Mouse (Mus musculus): ENCODE data around the gene Abhd6. TPM values are rescaled to one million over a fixed set of nuclear protein-coding genes. Genes with fewer than 3 reads are reported as not detected.
A peak's percentile ranks its signal among the peaks of the same experiment; 100 is the strongest.

Abhd6 gene
- polyA plus RNA-seq, 1 experiment from 2014 or later, result 40.1 TPM

DNA sequence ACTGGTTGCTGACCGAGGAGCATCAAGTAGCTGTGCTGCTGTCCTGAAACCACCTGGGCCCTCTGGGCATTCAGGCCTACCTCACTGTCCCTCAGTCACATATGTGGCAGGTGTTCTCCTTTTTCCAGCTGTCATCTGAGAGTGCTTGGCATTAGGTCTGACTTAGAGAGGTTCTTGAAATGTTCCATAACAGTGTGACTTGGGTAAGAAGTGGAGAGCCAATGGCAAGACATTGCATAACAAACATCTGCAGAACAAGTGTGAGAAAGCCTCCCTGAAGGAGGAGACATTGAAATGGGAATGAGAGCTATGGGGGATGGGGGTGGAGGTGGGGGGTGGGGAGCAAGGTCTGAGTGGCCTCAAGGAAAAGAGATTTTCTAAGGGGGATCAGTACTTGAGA is 80.2 kb downstream of the Abhd6 start:
- Histone ChIP-seq H3K9ac (replicated peaks) (no peak overlapping the region), H3K4me1 (peaks cover 19% of the 10 kb centered on the region), H3K9me3 (replicated peaks) (no peaks in the 10 kb centered on the region), H3K4me3 (replicated peaks) (no peak overlapping the region), H3K27me3 (replicated peaks) (no peaks in the 10 kb centered on the region), H3K27ac (replicated peaks) (no peak overlapping the region), H3K36me3 (peaks cover 33% of the 10 kb centered on the region), H3K4me2 (no peak overlapping the region)
- WGBS, result 94% methylated on average over 1 of the region's 1 CpGs
- ATAC-seq (ENCODE audit: low FRiP score), result no peak

DNA sequence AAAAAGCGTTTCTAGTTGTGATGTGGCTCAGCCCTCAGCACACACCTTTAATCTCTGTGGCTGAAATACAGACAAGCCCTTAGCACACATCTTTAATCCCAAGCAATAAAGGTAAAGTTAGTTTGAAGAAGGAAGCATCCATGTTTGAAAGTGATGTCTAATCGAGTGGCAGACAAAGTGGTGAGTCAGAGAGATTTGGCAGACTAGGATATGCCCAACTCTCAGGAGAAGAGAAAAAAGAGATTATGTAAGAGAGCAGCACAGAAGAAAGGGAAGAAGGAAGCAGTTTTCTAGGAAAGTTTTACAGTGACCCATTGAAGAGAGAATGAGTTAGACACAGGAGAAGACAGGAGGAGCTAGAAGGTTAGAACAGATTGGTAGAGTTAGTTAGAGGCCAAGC is 86.3 kb downstream of the Abhd6 start:
- Histone ChIP-seq H3K4me1 (0 out of 2 replicates have a peak, but pooled peaks cover 4% of the 10 kb centered on the region), H3K4me2 (no peak overlapping the region), H3K27ac (replicated peaks) (no peak overlapping the region), H3K9ac (replicated peaks) (no peak overlapping the region; the same call in 1 of the 2 replicates), H3K36me3 (peaks cover 60% of the 10 kb centered on the region), H3K9me3 (replicated peaks) (no peaks in the 10 kb centered on the region), H3K4me3 (replicated peaks) (no peak overlapping the region), H3K27me3 (replicated peaks) (no peaks in the 10 kb centered on the region)
- WGBS, result 94% methylated on average over 2 of the region's 2 CpGs
- ATAC-seq (ENCODE audit: low FRiP score), result no peak

DNA sequence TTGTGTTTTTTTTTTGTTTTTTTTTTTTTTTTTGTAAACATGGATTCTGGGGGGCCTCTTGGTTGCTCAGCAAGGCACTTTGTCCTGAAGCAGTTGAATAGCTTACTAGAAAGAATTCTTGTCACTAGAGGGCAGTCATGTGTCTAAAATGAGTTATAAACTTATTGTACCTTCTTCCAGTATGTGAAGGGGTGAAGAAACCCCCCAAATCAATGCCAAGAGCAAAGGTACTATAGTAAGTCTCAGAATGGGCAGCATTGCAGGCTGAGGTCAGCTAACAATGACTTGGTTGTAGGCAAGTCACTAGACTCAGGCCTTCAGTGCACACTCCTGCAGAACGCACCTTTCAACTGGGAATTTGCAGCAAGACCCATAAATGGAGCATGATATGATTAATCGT is 89.9 kb downstream of the Abhd6 start:
- H3K4me3 ChIP-seq (replicated peaks), result no peak overlapping the region
- H3K36me3 ChIP-seq, result peaks cover 33% of the 10 kb centered on the region
- H3K9ac ChIP-seq (replicated peaks), result no peak overlapping the region
- no peak overlapping the region for H3K4me2 ChIP-seq
- 90% methylated on average over 2 of the region's 2 CpGs for WGBS
- H3K4me1 ChIP-seq, result peaks cover 6% of the 10 kb centered on the region
- no peaks in the 10 kb centered on the region for H3K27me3 ChIP-seq (replicated peaks)
- no peaks in the 10 kb centered on the region for H3K9me3 ChIP-seq (replicated peaks)
- ATAC-seq (ENCODE audit: low FRiP score), result peak; percentile 55; the same call in 1 of the 2 replicates
- no peak overlapping the region for H3K27ac ChIP-seq (replicated peaks)

DNA sequence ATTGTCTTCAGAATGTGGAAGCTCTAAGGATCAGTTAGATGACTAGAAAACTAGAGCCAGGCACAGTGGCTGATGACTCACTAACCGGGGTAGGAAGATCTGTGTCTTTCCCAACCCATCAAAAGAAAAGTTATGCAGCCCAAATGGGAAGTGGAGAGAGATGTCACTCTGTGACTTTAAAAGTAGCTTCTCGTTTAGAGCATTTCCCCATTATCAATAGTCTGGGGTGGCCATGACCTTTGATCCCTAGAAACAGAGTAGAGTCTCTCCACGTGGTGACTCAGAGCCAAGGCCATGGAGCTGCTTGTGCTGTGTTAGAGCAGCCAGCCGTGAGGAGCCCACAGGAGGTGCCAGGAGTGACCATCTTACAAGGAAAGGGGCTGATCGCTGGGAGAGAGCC is 90.7 kb downstream of the Abhd6 start:
- no peaks in the 10 kb centered on the region for H3K27me3 ChIP-seq (replicated peaks)
- ATAC-seq (ENCODE audit: low FRiP score), result no peak
- H3K27ac ChIP-seq (replicated peaks), result no peak overlapping the region
- peaks cover 29% of the 10 kb centered on the region for H3K36me3 ChIP-seq
- H3K9me3 ChIP-seq (replicated peaks), result no peaks in the 10 kb centered on the region
- 38% methylated on average over 5 of the region's 5 CpGs for WGBS
- H3K4me1 ChIP-seq, result peaks cover 10% of the 10 kb centered on the region
- H3K4me3 ChIP-seq (replicated peaks), result no peak overlapping the region
- no peak overlapping the region for H3K4me2 ChIP-seq
- 0 out of 2 replicates have a peak overlapping the region, but pooled peaks have one; percentile 5 for H3K9ac ChIP-seq (replicated peaks)

DNA sequence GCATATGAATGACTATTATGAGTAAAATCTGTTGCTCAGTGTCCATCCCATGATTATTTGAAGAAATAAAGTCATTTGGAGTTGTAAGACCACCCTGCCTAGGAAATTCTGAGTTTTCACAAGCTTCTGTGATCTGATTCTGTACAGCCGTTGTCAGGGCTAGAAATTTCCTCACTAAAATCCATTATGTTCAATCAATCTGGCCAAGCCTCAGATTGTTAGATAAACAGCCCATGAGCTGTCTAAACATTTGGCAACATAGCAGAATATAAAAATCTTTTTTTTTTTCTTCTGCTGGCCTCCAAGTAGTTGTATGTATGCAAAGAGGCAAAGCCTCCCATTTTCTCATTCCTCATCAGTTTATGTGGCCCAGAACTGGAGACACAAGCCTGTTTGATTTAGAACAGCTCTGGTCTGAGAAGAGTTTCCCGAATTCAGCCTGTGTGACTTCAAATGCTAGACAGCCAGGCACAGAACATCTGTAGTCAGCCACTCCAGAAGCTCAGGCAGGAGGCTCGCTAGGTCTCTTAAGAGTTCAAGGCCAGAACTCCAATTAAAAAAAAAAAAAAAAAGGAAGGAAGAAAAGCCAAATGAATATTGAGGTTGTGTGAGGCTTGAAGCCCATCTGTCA is 92.3 kb downstream of the Abhd6 start:
- Histone ChIP-seq H3K36me3 (peaks cover 13% of the 10 kb centered on the region), H3K4me3 (replicated peaks) (no peak overlapping the region), H3K27ac (replicated peaks) (no peak overlapping the region), H3K9ac (replicated peaks) (no peak overlapping the region), H3K4me2 (no peak overlapping the region), H3K27me3 (replicated peaks) (no peaks in the 10 kb centered on the region), H3K9me3 (replicated peaks) (no peaks in the 10 kb centered on the region), H3K4me1 (peaks cover 22% of the 10 kb centered on the region)
- no peak for ATAC-seq (ENCODE audit: low FRiP score)
- 65% methylated on average over 3 of the region's 3 CpGs for WGBS

DNA sequence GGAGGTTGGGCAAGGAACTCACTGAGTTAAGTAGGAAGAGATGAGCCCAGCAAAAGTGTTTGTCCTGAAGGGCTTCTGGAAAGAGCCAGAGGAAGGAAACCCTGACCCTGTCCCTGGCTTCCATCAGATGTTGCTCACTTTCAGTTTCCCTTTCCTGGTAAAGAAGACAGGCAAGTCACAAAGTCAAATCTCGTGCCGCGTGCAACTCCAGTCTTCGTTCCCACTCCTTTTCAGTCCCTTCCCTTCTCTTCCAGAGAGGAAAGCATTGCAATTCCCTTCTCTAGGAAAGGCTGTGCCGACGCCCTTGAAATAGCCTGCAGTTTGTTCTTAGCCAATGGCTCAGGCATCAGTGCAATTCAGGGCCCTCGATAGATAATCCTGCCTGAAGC is 92.9 kb downstream of the Abhd6 start:
- Histone ChIP-seq H3K9me3 (replicated peaks) (no peaks in the 10 kb centered on the region), H3K4me1 (peaks cover 24% of the 10 kb centered on the region), H3K27ac (replicated peaks) (no peak overlapping the region), H3K4me3 (replicated peaks) (no peak overlapping the region), H3K36me3 (peaks cover 8% of the 10 kb centered on the region), H3K9ac (replicated peaks) (no peak overlapping the region), H3K4me2 (no peak overlapping the region), H3K27me3 (replicated peaks) (no peaks in the 10 kb centered on the region)
- ATAC-seq (ENCODE audit: low FRiP score), result no peak
- 64% methylated on average over 7 of the region's 7 CpGs for WGBS

DNA sequence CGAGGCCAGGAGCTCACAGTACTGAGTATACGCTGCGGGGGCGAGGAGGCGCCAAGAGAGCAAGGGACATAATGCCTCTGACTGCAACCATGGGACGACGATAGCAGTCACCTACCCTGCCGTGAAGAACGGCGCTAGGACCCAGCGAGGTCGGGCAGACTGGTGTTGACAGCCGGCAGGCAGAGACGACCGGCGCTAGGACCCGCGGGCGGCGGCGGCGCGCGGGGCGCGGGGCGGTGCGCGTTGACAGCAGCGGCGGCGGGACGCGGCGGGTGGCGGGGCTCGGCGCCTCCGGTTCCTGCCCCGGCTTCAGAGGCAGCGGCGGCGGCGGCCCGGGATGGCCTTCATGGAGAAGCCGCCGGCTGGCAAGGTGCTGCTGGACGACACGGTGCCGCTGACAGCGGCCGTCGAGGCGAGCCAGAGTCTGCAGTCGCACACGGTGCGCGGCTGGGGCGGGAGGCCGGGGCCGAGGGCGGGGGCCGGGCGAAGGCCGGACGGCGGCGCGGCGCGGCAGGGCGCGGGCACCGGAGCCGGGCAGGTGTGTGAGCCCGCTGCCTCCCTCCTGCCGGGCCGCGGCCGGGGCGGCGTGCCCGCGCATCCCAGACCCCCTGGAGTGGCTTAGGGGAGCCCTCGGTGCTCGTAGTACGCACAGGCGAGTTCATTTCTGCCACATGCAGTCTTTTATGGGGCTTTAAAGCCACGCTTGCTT is 95.4 kb downstream of the Abhd6 start, which contains the start of gene Pxk:
Gene Pxk, plus strand, starts transcription at position 234 of the 709 bp plus-strand sequence.
- peak; percentile 96 for ATAC-seq (ENCODE audit: low FRiP score)
- peak within 1 kb of the TSS; percentile 77 for H3K4me2 ChIP-seq
- H3K27ac ChIP-seq (replicated peaks), result peak within 1 kb of the TSS; percentile 89
- no peaks in the 10 kb centered on the region for H3K36me3 ChIP-seq
- under 1% methylated on average over 80 of the region's 89 CpGs for WGBS
- peaks cover 37% of the 10 kb centered on the region for H3K4me1 ChIP-seq
- peak within 1 kb of the TSS; percentile 95 for H3K4me3 ChIP-seq (replicated peaks)
- H3K27me3 ChIP-seq (replicated peaks), result no peaks in the 10 kb centered on the region
- peak within 1 kb of the TSS; percentile 84 for H3K9ac ChIP-seq (replicated peaks)
- H3K9me3 ChIP-seq (replicated peaks), result no peaks in the 10 kb centered on the region

DNA sequence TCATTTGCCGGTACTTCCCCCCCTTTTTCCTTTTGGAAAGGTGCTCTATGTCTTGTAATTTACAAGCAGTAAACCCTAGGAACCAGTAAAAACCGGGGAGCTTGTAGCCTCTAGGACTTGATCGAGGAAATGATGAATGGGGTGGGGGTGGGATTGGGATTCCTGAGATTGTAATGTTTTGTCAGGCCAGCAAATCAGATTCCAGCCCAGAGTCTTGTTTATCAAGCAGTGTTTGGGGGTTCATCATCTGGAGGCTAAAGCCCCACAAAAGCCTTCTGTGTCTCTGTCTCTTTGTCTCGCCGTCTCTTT is 95.9 kb downstream of the Abhd6 start:
- no peaks in the 10 kb centered on the region for H3K27me3 ChIP-seq (replicated peaks)
- peak overlapping the region; percentile 95 for H3K4me3 ChIP-seq (replicated peaks)
- peak overlapping the region; percentile 89 for H3K27ac ChIP-seq (replicated peaks)
- peak; percentile 19; the same call in 1 of the 2 replicates for ATAC-seq (ENCODE audit: low FRiP score)
- peak overlapping the region; percentile 77 for H3K4me2 ChIP-seq
- H3K36me3 ChIP-seq, result no peaks in the 10 kb centered on the region
- WGBS, result 5% methylated on average over 5 of the region's 5 CpGs
- H3K9ac ChIP-seq (replicated peaks), result peak overlapping the region; percentile 84
- H3K9me3 ChIP-seq (replicated peaks), result no peaks in the 10 kb centered on the region
- H3K4me1 ChIP-seq, result peaks cover 41% of the 10 kb centered on the region

DNA sequence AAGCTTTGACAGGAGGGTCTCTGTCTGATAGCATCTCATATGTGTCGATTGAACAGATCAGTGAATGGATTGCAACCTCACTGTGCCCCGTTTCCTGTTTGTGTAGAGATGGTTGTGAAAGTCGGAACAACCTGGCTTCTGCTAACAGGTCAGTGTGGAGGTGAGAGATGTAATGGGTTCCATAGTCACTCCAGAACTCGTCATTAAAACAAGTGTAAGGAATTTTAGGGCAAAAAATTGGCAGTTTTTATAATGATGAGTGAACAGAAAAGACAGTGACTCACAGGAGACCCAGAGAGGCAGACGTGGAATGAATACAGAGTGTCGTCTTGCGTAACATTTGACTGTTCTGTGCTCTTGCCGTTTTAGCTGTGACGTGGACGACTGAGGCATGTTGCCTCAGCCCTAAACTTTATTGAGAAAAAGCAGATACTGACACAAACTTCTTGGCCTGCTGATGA is 96.9 kb downstream of the Abhd6 start:
- Histone ChIP-seq H3K36me3 (no peaks in the 10 kb centered on the region), H3K4me3 (replicated peaks) (peak overlapping the region; percentile 95), H3K4me2 (peak overlapping the region; percentile 77), H3K4me1 (peaks cover 43% of the 10 kb centered on the region), H3K9me3 (replicated peaks) (no peaks in the 10 kb centered on the region), H3K27ac (replicated peaks) (no peak overlapping the region), H3K27me3 (replicated peaks) (no peaks in the 10 kb centered on the region), H3K9ac (replicated peaks) (peak overlapping the region; percentile 48; the same call in 1 of the 2 replicates)
- ATAC-seq (ENCODE audit: low FRiP score), result no peak
- 66% methylated on average over 10 of the region's 10 CpGs for WGBS

DNA sequence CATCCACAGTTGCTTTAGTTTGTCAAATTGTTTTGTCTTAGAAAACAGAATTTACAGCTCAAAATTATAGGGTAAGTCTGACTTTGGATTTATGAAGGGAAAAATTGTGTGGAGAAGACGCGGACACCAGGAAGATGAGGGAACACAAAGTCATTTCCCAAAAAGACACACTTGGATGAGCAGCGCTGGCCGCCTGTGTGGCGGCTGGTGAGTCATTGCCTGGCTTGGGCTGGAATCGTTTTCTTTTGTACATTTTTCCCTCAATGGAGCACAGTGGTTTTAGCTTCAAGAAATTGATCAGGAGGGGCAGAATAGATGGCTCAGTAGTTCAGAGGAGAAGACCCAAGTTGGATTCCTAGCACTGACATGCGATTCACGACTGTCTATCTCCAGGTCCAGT is 99.2 kb downstream of the Abhd6 start:
- H3K27me3 ChIP-seq (replicated peaks), result no peaks in the 10 kb centered on the region
- no peak overlapping the region for H3K27ac ChIP-seq (replicated peaks)
- H3K4me1 ChIP-seq, result peaks cover 43% of the 10 kb centered on the region
- no peaks in the 10 kb centered on the region for H3K9me3 ChIP-seq (replicated peaks)
- 81% methylated on average over 8 of the region's 8 CpGs for WGBS
- H3K36me3 ChIP-seq, result no peaks in the 10 kb centered on the region
- no peak for ATAC-seq (ENCODE audit: low FRiP score)
- H3K9ac ChIP-seq (replicated peaks), result no peak overlapping the region
- H3K4me3 ChIP-seq (replicated peaks), result no peak overlapping the region
- H3K4me2 ChIP-seq, result no peak overlapping the region

DNA sequence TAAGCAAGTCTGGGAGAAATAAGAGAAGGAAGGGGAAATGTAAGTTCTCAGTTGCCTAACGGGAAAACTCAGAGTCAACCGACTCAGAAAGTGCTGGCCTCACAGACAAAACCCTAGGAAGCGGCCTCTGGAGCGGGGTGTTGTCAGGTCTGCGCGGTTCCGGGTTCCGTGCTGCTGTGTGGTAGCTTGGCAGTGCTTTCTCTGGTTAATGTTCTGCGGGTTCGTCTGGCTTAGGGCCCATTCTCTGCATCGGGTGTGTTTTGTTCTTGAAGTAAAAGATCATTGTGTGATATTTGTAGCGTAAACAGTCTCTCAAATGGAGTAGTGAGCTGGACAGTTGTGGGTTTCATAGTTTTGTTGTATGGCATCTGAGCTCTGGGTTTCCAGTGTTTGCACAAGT is 100.0 kb downstream of the Abhd6 start:
- H3K4me1 ChIP-seq, result peaks cover 41% of the 10 kb centered on the region
- no peaks in the 10 kb centered on the region for H3K27me3 ChIP-seq (replicated peaks)
- H3K4me2 ChIP-seq, result no peak overlapping the region
- H3K4me3 ChIP-seq (replicated peaks), result no peak overlapping the region
- H3K27ac ChIP-seq (replicated peaks), result no peak overlapping the region
- no peaks in the 10 kb centered on the region for H3K36me3 ChIP-seq
- H3K9me3 ChIP-seq (replicated peaks), result no peaks in the 10 kb centered on the region
- no peak overlapping the region for H3K9ac ChIP-seq (replicated peaks)
- ATAC-seq (ENCODE audit: low FRiP score), result no peak
- WGBS, result 74% methylated on average over 12 of the region's 12 CpGs

Measured in neural tube, embryonic 15.5 days (tissue).